Comparison of ENCODE assay signal across 14 mouse cellular contexts in genomic region chr15:73962881-73963280, GRCm38 (mm10).
"Had no signal": no experiment of that assay in that cellular context is flagged by ENCODE, and none has a peak within 500 bp of the region (broad histone marks: within the 10 kb centered on the region; RNA-seq: fewer than 3 reads in every experiment).

No protein-coding gene starts in this region.

- DNase-seq: kidney, adult 18-20 months; kidney, adult 9 months; kidney, postnatal 14 days; kidney, postnatal 4 days; left cerebral cortex, postnatal 4 days; liver, postnatal 0 days; lung, embryonic 14.5 days; midbrain, embryonic 14.5 days; right cerebral cortex, adult 18-20 months; right cerebral cortex, postnatal 14 days; right cerebral cortex, postnatal 4 days; thymus, adult 2 months; thymus, postnatal 14 days; thymus, postnatal 4 days had no signal
